Mouse (Mus musculus) small intestine, adult 2 months (tissue): ENCODE measurements at regions not wholly inside any gene's neighbourhood (a gene's known extent, or its start where the extent isn't known, plus 50 kb on each side); places are given as distances from the start of the nearest gene placed in this dataset.

Experiments
- H3K27ac ChIP-seq: fragments of 200-500 bp; 2 replicates; pipeline ENCODE4 v1.5.1; 2012; ENCODE audit warnings: low read depth, low read length, control low read depth, inconsistent platforms; ENCODE audit not compliant: insufficient read depth
- H3K27me3 ChIP-seq: fragments of 200-500 bp; 2 replicates; pipeline ENCODE4 v1.6.1; 2012; ENCODE audit warnings: mild to moderate bottlenecking, moderate library complexity, low read length, inconsistent platforms; ENCODE audit not compliant: control insufficient read depth, insufficient read depth
- H3K36me3 ChIP-seq: fragments of 200-500 bp; 2 replicates; pipeline ENCODE4 v1.6.1; 2012; ENCODE audit warnings: mild to moderate bottlenecking, low read length, control low read depth, inconsistent platforms; ENCODE audit not compliant: control insufficient read depth, insufficient read depth
- H3K4me1 ChIP-seq: fragments of 200-500 bp; 2 replicates; pipeline ENCODE4 v1.6.1; 2012; ENCODE audit warnings: low read length, inconsistent platforms, mixed read lengths; ENCODE audit not compliant: control insufficient read depth, insufficient read depth, insufficient read length
- H3K4me3 ChIP-seq: fragments of 200-500 bp; 2 replicates; pipeline ENCODE4 v1.5.1; 2012; ENCODE audit warnings: low read depth, mild to moderate bottlenecking, control low read depth, inconsistent platforms, low read length, moderate library complexity
- CTCF ChIP-seq: fragments of 200-500 bp; IDR thresholded peaks from 2 replicates; pipeline ENCODE4 v1.5.1; 2012; ENCODE audit warnings: low read depth, mild to moderate bottlenecking, control low read depth, inconsistent platforms, low read length, moderate library complexity, mixed read lengths; ENCODE audit not compliant: insufficient replicate concordance, insufficient read length; ENCODE audit errors: extremely low read depth
- POLR2A ChIP-seq: fragments of 200-500 bp; IDR thresholded peaks from 2 replicates; pipeline ENCODE4 v1.6.1; 2012; ENCODE audit warnings: low read depth, mild to moderate bottlenecking, control low read depth, inconsistent platforms, low read length, moderate library complexity
- WGBS: fragments of 180-500 bp; shearing (Covaris S2); methylation state at CpG from one replicate; pipeline ENCODE4 v1.1.7; 2018; 5-methylcytosine and 5-hydroxymethylcytosine counted together

GRCm38 (mm10) chr2:105454353-105454752, 55.2 kb upstream of the Rcn1 start:
- no peak overlapping the region for H3K4me3 ChIP-seq
- H3K36me3 ChIP-seq: no peaks in the 10 kb centered on the region
- no peaks in the 10 kb centered on the region for H3K27me3 ChIP-seq
- 54% methylated on average over 2 of the region's 2 CpGs for WGBS
- H3K4me1 ChIP-seq: no peaks in the 10 kb centered on the region
- TF ChIP-seq CTCF (no peak), POLR2A (no peak)
- no peak overlapping the region for H3K27ac ChIP-seq

GRCm38 (mm10) chr2:105454836-105455235, 55.7 kb upstream of the Rcn1 start:
- H3K4me3 ChIP-seq: no peak overlapping the region
- TF ChIP-seq CTCF (no peak), POLR2A (no peak)
- H3K27ac ChIP-seq: no peak overlapping the region
- H3K4me1 ChIP-seq: no peaks in the 10 kb centered on the region
- no peaks in the 10 kb centered on the region for H3K36me3 ChIP-seq
- no peaks in the 10 kb centered on the region for H3K27me3 ChIP-seq

GRCm38 (mm10) chr2:105458643-105459042, 59.5 kb upstream of the Rcn1 start:
- Histone ChIP-seq H3K4me3 (no peak overlapping the region), H3K36me3 (no peaks in the 10 kb centered on the region), H3K27ac (no peak overlapping the region), H3K4me1 (no peaks in the 10 kb centered on the region), H3K27me3 (no peaks in the 10 kb centered on the region)
- WGBS: 79% methylated on average over 4 of the region's 4 CpGs
- TF ChIP-seq CTCF (no peak), POLR2A (no peak)

GRCm38 (mm10) chr2:105459512-105459911, 60.4 kb upstream of the Rcn1 start:
- H3K4me1 ChIP-seq: no peaks in the 10 kb centered on the region
- 70% methylated on average over 9 of the region's 9 CpGs for WGBS
- no peak overlapping the region for H3K4me3 ChIP-seq
- TF ChIP-seq POLR2A: no peak
- no peak for TF ChIP-seq CTCF
- H3K27ac ChIP-seq: no peak overlapping the region
- no peaks in the 10 kb centered on the region for H3K36me3 ChIP-seq
- H3K27me3 ChIP-seq: no peaks in the 10 kb centered on the region

- TF ChIP-seq CTCF (no peak), POLR2A (no peak)
- WGBS: 79% methylated on average over 6 of the region's 6 CpGs
Observed at GRCm38 (mm10) chr2:105465630-105466029, 66.5 kb upstream of the Rcn1 start.

GRCm38 (mm10) chr2:105468930-105469329, 69.8 kb upstream of the Rcn1 start:
- WGBS: 32% methylated on average over 5 of the region's 5 CpGs
- no peak for TF ChIP-seq POLR2A
- TF ChIP-seq CTCF: no peak

More at GRCm38 (mm10) chr2:105465630-105466029, 66.5 kb upstream of the Rcn1 start:
- H3K4me3 ChIP-seq: no peak overlapping the region
- no peaks in the 10 kb centered on the region for H3K4me1 ChIP-seq
- H3K36me3 ChIP-seq: no peaks in the 10 kb centered on the region
- no peak overlapping the region for H3K27ac ChIP-seq
- no peaks in the 10 kb centered on the region for H3K27me3 ChIP-seq

GRCm38 (mm10) chr2:105476028-105476677, 77.0 kb upstream of the Rcn1 start:
- TF ChIP-seq CTCF (no peak), POLR2A (no peak)
- Histone ChIP-seq H3K4me1 (peaks cover 2% of the 10 kb centered on the region; the same call in 1 of the 2 replicates), H3K27ac (no peak overlapping the region), H3K36me3 (no peaks in the 10 kb centered on the region), H3K27me3 (no peaks in the 10 kb centered on the region), H3K4me3 (no peak overlapping the region)
- WGBS: 73% methylated on average over 7 of the region's 7 CpGs

More at GRCm38 (mm10) chr2:105468930-105469329, 69.8 kb upstream of the Rcn1 start:
- Histone ChIP-seq H3K4me1 (no peaks in the 10 kb centered on the region), H3K4me3 (no peak overlapping the region), H3K27me3 (no peaks in the 10 kb centered on the region), H3K27ac (no peak overlapping the region), H3K36me3 (no peaks in the 10 kb centered on the region)
